Mouse (Mus musculus): ENCODE measurements around the gene Ddr1.

- no peak for TF ChIP-seq CTCF (IDR thresholded peaks at IDR 0.05; ENCODE audit: low read depth)
- no peak for TF ChIP-seq EP300 (IDR thresholded peaks at IDR 0.05; ENCODE audit: low read depth)
Measured at GRCm38 (mm10) chr17:35669731-35670130, 34.7 kb downstream of the Ddr1 start.

Measured in liver, embryonic 14.5 days (tissue).